Mouse (Mus musculus) myocyte (in vitro differentiated cells): ENCODE measurements around the gene Cfap206.
"Not testable (repeated sequence)": the region's sequence is repeated elsewhere in the genome, so short reads cannot be mapped to it uniquely, and the experiment has no call there.

Experiments used
- MAX ChIP-seq: IDR thresholded peaks from one replicate; pipeline ENCODE4 v1.6.1; 2011; ENCODE audit warnings: low read depth, mild to moderate bottlenecking, control low read depth
- MYOD1 ChIP-seq, 3 experiments: IDR thresholded peaks; one replicate each; pipeline ENCODE4 v1.6.1; 2011; ENCODE audit warnings: control low read depth in 2 of 3, low read depth in 2 of 3, mild to moderate bottlenecking in 2 of 3, moderate library complexity in 1 of 3; ENCODE audit not compliant: insufficient read length in 2 of 3, control insufficient read depth in 1 of 3
- SRF ChIP-seq: IDR thresholded peaks from one replicate; pipeline ENCODE4 v1.6.1; 2011; ENCODE audit warnings: low read depth; ENCODE audit not compliant: control insufficient read depth, insufficient read length
- TCF3 ChIP-seq: IDR thresholded peaks from one replicate; pipeline ENCODE4 v1.6.1; 2011; ENCODE audit warnings: low read depth, control low read depth; ENCODE audit not compliant: insufficient read length
- USF1 ChIP-seq: IDR thresholded peaks from one replicate; pipeline ENCODE4 v1.6.1; 2011; ENCODE audit warnings: low read depth, mild to moderate bottlenecking, control low read depth, moderate library complexity

- not testable (repeated sequence) for TF ChIP-seq USF1; MYOD1 (IDR thresholded peaks at IDR 0.05; ENCODE audit: control insufficient read depth in 1 of 3, insufficient read length in 2 of 3, low read depth in 2 of 3); MAX; TCF3; SRF
Measured at GRCm38 (mm10) chr4:34725710-34726109, 4.3 kb downstream of the Cfap206 start.
